Mouse (Mus musculus): ENCODE data around the gene Abca17.

DNA sequence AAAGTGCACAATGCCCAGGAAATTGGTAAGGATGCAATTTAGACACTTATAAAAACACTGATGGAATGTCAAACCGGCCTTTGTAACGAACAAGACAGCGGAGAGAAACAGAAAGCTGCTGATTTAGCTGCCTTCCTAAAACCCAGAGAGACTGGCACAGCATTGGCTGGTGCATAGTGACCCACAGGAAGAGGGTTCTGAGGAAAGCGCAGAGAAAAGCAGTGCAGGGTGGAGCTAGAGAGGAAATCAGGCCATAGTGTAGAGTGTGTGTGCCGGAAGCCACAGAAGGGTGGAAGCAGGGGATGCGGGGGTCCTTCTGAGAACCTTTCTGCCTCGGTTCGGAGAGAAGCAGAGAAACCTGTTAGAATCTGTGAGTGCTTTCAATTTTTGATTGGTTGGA, 6.2 kb downstream of the Abca17 start:
- no peak for TF ChIP-seq CTCF (IDR thresholded peaks at IDR 0.05; ENCODE audit: extremely low read depth, insufficient read depth, low read length)
- no peak for TF ChIP-seq POLR2A (IDR thresholded peaks at IDR 0.05; ENCODE audit: extremely low read depth, insufficient read depth, low read length)
